Mouse (Mus musculus) c-Kit-positive CD71-negative TER-119-negative erythroid progenitor cells, embryonic 14.5 days (primary cell): ENCODE data around the gene Rab43.

Experiments
- DNase-seq: peaks from one replicate; pipeline ENCODE4 v3.0.0-alpha.2; 2013; ENCODE audit warnings: low read depth

The Rab43 gene

DNA sequence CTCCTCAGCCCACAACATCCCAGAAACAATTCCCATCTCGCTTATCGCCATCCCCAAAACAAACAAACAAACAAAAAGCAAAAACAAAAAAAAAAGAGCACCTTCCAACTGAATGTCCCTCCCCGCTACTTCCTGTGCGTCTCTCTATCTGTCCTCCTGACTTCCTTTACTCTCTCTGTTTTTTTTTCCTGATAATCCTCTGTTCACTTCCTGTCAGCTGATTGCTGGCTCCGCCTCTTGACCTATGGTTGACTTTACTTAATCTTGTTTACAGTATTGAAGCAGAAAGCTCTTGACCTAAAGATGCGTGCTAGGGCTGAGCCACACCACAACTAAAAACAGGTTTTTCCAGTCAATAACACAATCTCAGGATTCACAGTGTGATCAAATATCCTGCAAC is 63.4 kb downstream of the Rab43 start:
- DNase-seq: no peak

GRCm38 (mm10) chr6:87748078-87748477 is 63.9 kb downstream of the Rab43 start:
- DNase-seq: no peak

DNA sequence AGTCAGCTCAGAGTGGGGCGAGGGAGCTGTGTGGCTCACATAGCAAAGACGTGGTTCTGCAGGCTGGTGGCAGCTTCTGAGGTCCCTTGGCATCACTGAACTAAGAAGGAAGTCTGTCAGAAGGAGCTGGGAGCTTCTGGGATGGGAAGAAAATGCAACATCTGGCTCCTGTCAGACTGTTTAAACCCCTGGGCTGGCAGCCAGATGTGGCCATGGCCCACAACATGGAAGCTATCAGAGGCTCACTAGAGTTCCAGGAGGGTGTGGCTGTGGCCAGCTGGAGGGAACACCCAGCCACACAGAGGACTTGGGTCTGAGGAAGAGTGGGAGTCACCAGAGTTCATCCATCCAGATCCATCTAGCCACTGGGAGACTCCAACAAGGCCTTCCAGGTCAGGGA is 65.1 kb downstream of the Rab43 start:
- DNase-seq: no peak

- DNase-seq: no peak
Measured at GRCm38 (mm10) chr6:87746059-87746458, 65.9 kb downstream of the Rab43 start.

- no peak for DNase-seq
Measured at GRCm38 (mm10) chr6:87745301-87745700, 66.7 kb downstream of the Rab43 start.

DNA sequence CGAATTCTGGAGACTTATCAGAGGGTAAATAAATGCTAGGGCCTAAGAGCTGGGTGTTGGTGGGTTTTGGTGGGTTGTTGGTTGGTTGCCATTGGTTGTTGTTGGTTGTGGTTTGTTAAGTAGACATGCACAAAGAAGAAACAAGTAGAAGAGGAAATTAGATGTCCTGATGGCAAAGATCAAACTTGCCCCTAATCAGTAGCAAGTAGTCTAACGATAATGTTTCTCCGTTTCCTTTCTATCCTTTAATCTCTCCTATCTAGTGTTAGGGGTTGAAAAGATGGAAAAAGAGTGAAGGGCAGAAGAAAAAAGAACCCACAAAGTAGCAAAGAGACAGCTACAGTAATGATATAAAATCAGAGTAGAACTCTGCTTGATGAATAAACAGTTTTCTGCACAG is 67.3 kb downstream of the Rab43 start:
- DNase-seq: no peak

GRCm38 (mm10) chr6:87743281-87743680 is 68.7 kb downstream of the Rab43 start:
- no peak for DNase-seq

GRCm38 (mm10) chr6:87742804-87743203 is 69.2 kb downstream of the Rab43 start:
- no peak for DNase-seq

GRCm38 (mm10) chr6:87741978-87742377 is 70.0 kb downstream of the Rab43 start:
- DNase-seq: no peak

GRCm38 (mm10) chr6:87740496-87740895 is 71.5 kb downstream of the Rab43 start:
- DNase-seq: no peak

DNA sequence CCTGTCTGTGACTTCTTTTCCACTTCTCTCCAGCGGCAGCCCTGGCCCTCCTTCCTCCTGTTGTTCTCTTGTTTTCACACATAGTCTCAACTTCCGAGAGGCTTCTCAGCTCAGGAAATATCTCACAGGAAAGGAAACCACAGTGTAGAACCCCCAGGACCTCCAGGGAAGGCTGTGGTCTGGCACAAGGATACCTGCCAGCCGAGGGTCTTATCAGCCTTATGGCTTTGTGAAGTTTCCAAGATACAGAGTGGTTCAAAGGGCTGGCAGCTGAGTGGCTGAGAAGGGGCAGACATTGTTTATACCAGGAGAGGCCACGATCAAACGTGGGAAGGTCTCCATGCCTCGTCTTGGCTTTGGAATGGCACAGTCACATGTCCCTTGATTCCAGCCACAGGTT is 72.1 kb downstream of the Rab43 start:
- no peak for DNase-seq
